Mouse (Mus musculus): ENCODE measurements around the gene Mmp19.
A peak's percentile ranks its signal among the peaks of the same experiment; 100 is the strongest.
"Not testable (repeated sequence)": the region's sequence is repeated elsewhere in the genome, so short reads cannot be mapped to it uniquely, and the experiment has no call there.

Gene Mmp19

DNA sequence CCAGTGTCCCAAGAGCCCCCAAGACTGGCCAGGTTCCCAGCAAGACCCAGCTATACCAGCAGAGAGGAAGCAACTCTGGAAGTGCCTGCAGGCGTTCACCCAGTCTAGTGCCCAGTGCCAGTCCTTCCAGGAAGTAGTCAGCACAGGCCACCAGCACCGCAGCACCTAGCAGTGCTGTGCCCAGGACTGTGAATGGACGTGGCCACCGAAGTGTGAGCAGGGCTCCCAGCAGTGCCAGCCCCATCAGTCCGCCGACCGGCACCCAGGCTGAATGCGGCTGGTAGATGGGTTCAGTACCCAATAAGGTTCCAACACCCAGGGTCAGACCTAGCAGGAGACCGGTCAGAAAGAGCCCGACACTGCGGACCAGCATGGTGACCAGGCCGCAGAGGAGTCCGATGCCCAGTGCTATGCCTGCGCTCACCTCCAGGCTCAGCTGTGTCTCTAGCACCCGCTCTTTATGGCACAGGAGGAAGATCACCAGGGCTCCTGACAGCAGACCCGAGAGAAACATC, 11.3 kb downstream of the Mmp19 start:
- DNase-seq (ENCODE audit: low spot score in 2 of 2), result no peak

GRCm38 (mm10) chr10:128802956-128803355, 12.2 kb downstream of the Mmp19 start:
- no peak for DNase-seq (ENCODE audit: low spot score in 2 of 2)

DNA sequence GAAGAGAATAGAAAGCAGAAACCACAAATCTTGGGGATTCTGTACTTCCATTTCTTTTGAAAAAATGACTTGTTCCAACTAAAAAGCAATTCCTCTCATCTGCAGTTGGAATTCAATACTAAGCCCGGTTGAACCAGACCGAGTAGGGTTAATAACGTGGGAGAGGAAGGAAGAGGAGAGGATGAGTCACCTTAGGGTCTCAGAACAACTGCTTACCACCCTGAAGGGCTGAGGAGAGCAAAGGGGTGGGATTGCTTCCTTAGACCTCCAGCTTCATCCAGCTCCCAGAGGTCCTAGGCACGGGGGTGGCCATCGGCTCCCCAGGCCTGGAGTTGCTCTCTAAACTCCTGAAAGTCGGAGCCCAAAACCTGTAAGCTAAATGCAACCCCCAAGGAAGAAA, 12.7 kb downstream of the Mmp19 start:
- no peak for DNase-seq (ENCODE audit: low spot score in 2 of 2)

GRCm38 (mm10) chr10:128803771-128804270, 13.1 kb downstream of the Mmp19 start, which contains the start of gene Dnajc14:
Gene Dnajc14 (plus strand): TSS chr10:128804062.
- DNase-seq (ENCODE audit: low spot score in 2 of 2), result peak; percentile 65 to 75

GRCm38 (mm10) chr10:128804271-128805091, 13.8 kb downstream of the Mmp19 start, which contains the start of gene Tmem198b:
Gene Tmem198b (minus strand): TSS chr10:128804370.
- DNase-seq (ENCODE audit: low spot score in 2 of 2), result peak; percentile 71 to 74

DNA sequence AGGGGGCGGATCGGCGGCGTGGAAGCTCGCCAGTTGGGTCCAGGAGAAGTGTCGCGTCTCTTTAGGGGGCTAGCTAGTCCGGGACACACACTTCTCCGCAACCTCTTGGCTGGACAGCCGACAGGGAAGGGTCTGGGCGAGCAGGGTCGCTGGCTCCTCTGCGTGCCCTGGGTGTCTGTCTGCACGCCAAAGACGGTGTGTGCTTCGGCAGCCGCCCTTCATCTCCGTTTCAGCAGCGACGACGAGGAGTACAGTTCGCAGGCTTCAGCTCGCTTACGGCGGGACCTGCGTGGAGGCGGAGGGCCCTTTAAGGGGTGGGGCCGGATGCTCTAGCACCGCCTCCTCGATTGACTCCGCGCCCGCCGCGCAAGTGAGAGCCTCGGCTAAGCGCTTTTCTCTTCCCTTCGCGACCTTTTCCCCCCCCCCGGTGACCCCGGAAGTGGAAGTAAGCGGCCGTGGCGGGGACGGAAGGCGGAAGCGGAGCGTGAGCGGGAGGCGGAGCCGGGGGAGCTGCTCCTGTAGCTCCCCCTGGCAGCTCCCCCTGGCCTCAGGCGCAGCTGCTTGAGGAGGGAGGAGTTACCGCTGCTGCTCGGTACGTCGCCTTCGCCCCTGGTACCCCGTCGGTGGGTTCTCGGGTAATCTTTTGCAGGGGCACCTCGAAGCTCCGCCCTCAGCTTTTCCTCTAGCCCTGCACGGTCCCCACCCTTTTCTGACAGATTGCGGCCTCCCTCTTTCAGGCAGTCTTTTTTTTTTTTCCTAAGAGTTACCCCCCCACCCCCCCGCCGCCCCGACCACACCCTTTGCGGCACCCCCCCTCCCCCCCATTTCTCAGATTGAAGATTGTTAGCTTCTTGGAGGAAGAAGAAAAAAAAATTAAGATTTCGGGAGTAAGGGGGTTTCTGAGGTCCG, 14.6 kb downstream of the Mmp19 start:
- peak; percentile 92 to 93 for DNase-seq (ENCODE audit: low spot score in 2 of 2)

- no peak for DNase-seq (ENCODE audit: low spot score in 2 of 2)
Measured at GRCm38 (mm10) chr10:128806086-128806485, 15.4 kb downstream of the Mmp19 start.

- DNase-seq (ENCODE audit: low spot score in 2 of 2), result no peak
Measured at GRCm38 (mm10) chr10:128807018-128807417, 16.3 kb downstream of the Mmp19 start.

- DNase-seq (ENCODE audit: low spot score in 2 of 2), result no peak
Measured at GRCm38 (mm10) chr10:128817033-128817432, 26.3 kb downstream of the Mmp19 start, which contains the start of gene Sarnp. Gene Sarnp (plus strand): TSS chr10:128817333.

- DNase-seq (ENCODE audit: low spot score in 2 of 2), result no peak
Measured at GRCm38 (mm10) chr10:128820217-128820616, 29.5 kb downstream of the Mmp19 start.

DNA sequence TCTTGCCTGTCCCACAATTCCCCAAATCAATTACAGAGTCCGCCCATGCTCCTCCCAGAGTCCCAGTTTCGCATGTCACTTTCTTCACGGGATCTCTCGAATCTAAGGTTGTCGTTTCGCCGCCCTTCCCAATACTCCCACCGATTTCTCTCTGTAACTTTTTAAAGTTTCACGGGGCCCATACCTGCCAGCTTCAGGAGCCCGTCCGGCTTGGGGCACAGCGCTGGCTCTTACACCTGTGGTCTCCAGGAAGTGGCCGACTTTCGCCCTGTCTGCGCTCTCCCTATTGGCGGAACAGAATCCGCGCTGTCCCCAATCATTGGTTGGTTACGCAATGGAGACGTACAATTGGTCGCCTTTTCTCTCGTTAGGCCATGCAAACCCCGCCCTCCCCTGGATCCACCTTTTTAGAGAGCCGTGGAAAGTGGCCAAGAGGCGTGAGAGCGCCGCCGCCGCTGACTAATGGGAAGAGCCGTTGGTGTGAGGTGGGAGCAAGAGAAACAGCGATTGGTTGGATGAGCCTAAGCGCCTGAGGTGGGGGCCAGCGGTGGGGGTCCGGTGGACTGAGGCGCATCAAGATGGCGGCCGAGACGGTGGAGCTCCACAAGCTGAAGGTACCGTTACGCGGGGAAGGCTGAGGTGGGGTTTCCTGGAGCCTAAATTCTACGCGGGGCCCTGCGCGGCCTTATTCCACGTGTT, 30.8 kb downstream of the Mmp19 start, which contains the start of gene Ormdl2:
TSS of gene Ormdl2 (minus strand) at position 288 of the 699 bp plus-strand sequence.
- DNase-seq (ENCODE audit: low spot score in 2 of 2), result peak; percentile 98

GRCm38 (mm10) chr10:128822135-128822534, 31.4 kb downstream of the Mmp19 start:
- DNase-seq (ENCODE audit: low spot score in 2 of 2), result no peak

DNA sequence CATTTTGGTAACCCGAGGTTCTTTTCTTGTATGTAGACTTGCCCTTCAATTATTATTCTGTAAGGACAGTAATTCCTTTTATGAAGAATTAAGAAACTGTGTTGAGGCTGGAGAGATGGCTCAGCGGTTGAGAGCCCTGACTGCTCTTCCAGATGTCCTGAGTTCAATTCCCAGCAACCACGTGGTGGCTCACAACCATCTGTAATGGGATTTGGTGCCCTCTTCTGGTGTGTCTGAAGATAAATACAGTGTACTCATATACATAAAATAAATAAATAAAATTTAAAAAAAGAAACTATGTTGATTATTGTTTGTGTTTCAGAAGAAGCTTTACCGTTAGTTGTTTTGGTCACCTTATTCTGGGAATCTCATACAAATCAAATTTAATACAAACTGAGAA, 32.4 kb downstream of the Mmp19 start:
- DNase-seq (ENCODE audit: low spot score in 2 of 2), result not testable (repeated sequence)

DNA sequence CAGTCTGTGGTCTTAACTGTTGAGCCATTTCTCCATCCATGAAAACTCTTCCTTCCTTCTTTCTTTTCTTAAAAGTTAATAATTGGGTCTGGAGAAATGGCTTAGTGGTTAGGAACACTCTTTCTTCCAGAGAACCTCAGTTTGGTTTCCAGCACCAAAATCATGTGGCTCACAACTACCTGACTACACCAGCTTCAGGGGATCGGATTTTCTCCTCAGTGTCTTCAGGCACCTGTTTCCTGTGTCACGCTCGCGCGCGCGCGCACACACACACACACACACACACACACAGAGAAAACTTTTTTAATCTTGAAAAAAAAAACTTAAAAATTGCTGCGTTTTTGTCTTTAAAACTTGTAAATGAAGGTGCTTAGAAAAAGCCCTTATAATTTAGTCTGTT, 33.1 kb downstream of the Mmp19 start:
- no peak for DNase-seq (ENCODE audit: low spot score in 2 of 2)

- DNase-seq (ENCODE audit: low spot score in 2 of 2), result no peak
Measured at GRCm38 (mm10) chr10:128837400-128837799, 46.7 kb downstream of the Mmp19 start.

DNA sequence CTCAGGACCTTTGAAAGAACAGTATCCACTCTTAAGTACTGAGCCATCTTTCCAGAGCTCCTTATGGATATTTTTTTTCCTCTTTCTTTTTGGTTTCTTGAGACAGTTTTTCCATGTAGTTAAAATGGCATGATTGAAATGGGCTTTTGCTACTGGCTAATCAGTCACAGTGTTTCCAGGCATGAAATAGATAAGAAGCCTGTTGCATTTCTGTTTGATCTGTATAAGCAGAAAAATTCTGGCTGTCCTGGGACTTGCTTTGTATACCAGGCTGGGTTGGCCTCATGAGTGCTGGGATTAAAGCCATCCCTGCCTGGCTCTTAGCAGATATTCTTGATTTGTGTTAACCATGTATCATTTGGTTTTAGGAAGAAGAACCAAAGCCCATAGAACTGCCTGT, 48.7 kb downstream of the Mmp19 start:
- no peak for DNase-seq (ENCODE audit: low spot score in 2 of 2)

DNA sequence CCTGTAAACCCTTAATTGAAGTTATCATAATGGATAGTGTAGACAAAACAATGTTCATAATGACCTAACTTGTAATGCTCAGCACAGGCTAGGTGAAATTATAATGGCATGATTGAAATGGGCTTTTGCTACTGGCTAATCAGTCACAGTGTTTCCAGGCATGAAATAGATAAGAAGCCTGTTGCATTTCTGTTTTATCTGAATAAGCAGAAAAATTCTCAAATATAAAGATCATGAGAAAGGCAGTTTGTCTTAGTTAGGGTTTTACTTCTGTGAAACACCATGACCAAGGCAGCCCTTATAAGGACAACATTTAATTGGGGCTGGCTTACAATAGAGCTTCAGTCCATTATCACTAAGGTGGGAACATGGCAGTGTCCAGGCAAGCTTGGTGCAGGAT, 49.9 kb downstream of the Mmp19 start:
- DNase-seq (ENCODE audit: low spot score in 2 of 2), result no peak

- DNase-seq (ENCODE audit: low spot score in 2 of 2), result no peak
Measured at GRCm38 (mm10) chr10:128843260-128843659, 52.5 kb downstream of the Mmp19 start.

DNA sequence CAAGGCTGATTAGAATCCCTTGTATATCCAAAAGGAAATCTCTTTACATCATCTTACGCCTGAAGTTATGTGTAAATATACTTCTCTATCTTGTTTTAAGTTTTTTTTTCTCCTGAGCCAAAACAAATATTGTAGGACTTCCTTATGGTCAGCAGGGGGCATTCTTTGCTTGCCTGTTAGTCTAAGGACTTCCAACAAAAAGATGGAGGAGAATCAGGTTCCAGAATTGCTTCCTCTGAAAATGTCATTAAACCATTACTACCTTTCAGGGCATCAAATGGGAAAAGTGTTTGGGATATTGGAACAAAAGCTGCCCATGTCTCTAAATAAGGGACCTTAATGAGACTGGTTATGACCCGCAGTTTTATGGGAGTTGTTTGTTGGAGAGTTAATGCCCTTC, 54.8 kb downstream of the Mmp19 start:
- DNase-seq (ENCODE audit: low spot score in 2 of 2), result no peak

GRCm38 (mm10) chr10:128846664-128847063, 56.0 kb downstream of the Mmp19 start:
- DNase-seq (ENCODE audit: low spot score in 2 of 2), result no peak

DNA sequence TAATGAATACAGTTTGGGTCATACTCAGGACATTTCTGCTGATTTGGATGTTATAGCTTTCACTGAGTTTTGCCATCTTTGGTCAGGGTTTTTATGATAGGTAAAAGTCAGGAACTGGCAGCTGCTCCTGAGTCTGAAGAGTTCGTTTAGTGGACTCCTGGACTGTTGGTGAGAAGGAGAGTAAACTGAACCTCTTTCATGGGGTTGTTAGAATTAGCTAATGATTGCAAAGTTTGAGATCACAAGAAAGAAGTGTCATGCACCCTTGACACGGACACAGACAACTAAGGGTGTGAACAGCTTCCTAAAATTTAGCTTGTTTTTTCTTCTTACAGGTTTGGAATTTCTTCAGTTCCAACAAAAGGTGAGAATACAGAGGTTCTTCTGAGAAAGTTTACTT, 57.7 kb downstream of the Mmp19 start:
- DNase-seq (ENCODE audit: low spot score in 2 of 2), result no peak
